Mouse (Mus musculus): ENCODE measurements around the gene Sema4a.

DNA sequence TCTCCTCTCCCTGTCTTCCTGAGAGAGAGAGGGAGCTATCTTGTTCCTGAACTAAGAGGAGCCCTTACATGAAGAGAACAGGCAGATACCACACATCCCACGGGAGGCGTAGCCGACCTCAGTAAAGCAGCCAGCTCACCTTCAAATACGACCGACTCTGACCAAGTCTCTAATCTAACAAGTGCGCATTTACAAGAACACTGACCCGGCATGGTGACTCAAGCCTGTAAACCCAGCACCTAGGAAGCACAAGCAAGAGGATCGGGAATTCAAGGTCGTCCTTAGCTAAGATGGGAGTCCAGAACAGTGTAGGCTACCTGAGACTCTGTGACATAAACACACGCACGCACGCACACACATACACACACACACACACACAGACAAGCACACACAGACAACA lies 18.5 kb downstream of the Sema4a start:
- TF ChIP-seq CTCF (IDR thresholded peaks at IDR 0.05; ENCODE audit: extremely low read depth, insufficient read depth, insufficient read length, insufficient replicate concordance) (no peak), POLR2A (IDR thresholded peaks at IDR 0.05; ENCODE audit: low read depth, low read length) (no peak)
